Mouse (Mus musculus): ENCODE data around the gene Stk31. TPM values are rescaled to one million over a fixed set of nuclear protein-coding genes. Genes with fewer than 3 reads are reported as not detected.

The Stk31 gene
- polyA plus RNA-seq, 1 experiment from 2014 or later: not detected

GRCm38 (mm10) chr6:49368212-49368611 is 27.2 kb upstream of the Stk31 start:
- Histone ChIP-seq H3K4me3 (ENCODE audit: low read depth, low read length) (peak overlapping the region; percentile 66), H3K27me3 (ENCODE audit: insufficient read depth, low read length) (no peaks in the 10 kb centered on the region), H3K27ac (ENCODE audit: low read depth) (no peak overlapping the region), H3K9ac (replicated peaks) (peak overlapping the region; percentile 76), H3K36me3 (replicated peaks; ENCODE audit: insufficient read depth, low read length) (no peaks in the 10 kb centered on the region), H3K4me1 (ENCODE audit: insufficient read depth) (0 out of 2 replicates have a peak, but pooled peaks cover 6% of the 10 kb centered on the region), H3K9me3 (ENCODE audit: low read length) (no peaks in the 10 kb centered on the region), H3K4me2 (ENCODE audit: low read depth, low read length) (peak overlapping the region; percentile 89)
- TF ChIP-seq CTCF (IDR thresholded peaks at IDR 0.05; ENCODE audit: low read depth) (no peak), EP300 (IDR thresholded peaks at IDR 0.05; ENCODE audit: low read depth) (no peak)
- WGBS (ENCODE audit: insufficient replicate concordance): 58% methylated on average over 3 of the region's 3 CpGs
- DNase-seq (no peak), ATAC-seq (no peak)

DNA sequence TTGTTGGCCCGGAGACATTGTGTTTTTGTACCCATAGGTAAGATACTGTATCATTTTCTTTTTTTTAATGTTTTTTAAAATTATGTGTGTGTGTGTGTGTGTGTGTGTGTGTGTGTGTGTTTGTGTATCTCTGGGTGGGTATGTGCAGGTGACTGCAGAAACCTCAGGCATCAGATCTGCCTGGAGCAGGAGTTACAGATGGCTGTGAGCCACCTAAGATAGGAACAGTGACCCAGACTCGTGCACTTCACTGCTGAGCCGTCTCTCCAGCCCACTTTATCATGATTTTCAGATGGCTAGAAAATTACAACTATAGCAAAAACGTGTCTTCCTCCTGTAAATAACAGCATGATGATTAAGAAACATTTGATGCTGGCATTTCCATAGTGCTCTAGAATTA is 22.7 kb upstream of the Stk31 start:
- DNase-seq: no peak
- ATAC-seq: no peak
- Histone ChIP-seq H3K4me3 (ENCODE audit: low read depth, low read length) (no peak overlapping the region), H3K4me1 (ENCODE audit: insufficient read depth) (0 out of 2 replicates have a peak, but pooled peaks cover 6% of the 10 kb centered on the region), H3K9me3 (ENCODE audit: low read length) (no peaks in the 10 kb centered on the region), H3K4me2 (ENCODE audit: low read depth, low read length) (no peak overlapping the region), H3K9ac (replicated peaks) (no peak overlapping the region), H3K27ac (ENCODE audit: low read depth) (no peak overlapping the region), H3K27me3 (ENCODE audit: insufficient read depth, low read length) (no peaks in the 10 kb centered on the region), H3K36me3 (replicated peaks; ENCODE audit: insufficient read depth, low read length) (no peaks in the 10 kb centered on the region; the same call in 1 of the 2 replicates)
- TF ChIP-seq EP300 (IDR thresholded peaks at IDR 0.05; ENCODE audit: low read depth) (no peak), CTCF (IDR thresholded peaks at IDR 0.05; ENCODE audit: low read depth) (no peak)
- WGBS (ENCODE audit: insufficient replicate concordance): 57% methylated on average over 4 of the region's 4 CpGs

DNA sequence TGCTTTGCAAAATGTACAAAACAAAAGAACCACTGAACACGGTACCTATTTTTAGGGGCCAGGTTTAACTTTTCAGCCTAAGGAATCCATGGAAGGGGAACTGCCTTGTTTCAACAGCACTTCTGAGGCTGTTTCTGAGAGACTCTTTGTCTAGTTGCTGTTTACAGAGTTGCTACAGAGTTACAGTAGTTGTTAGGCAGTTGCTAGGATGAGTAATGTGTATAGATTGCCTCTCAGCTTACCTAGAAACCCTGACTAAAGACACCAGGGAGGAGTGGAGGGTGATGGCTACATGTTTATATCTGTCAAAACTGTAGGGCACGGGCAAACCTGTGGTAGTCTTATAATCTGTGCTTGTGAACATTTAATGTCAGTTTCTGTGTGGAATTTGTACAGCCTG is 21.5 kb upstream of the Stk31 start:
- no peaks in the 10 kb centered on the region; the same call in 1 of the 2 replicates for H3K36me3 ChIP-seq (replicated peaks; ENCODE audit: insufficient read depth, low read length)
- H3K4me1 ChIP-seq (ENCODE audit: insufficient read depth): no peaks in the 10 kb centered on the region
- H3K4me3 ChIP-seq (ENCODE audit: low read depth, low read length): no peak overlapping the region
- H3K27ac ChIP-seq (ENCODE audit: low read depth): no peak overlapping the region
- H3K9me3 ChIP-seq (ENCODE audit: low read length): no peaks in the 10 kb centered on the region
- TF ChIP-seq EP300 (IDR thresholded peaks at IDR 0.05; ENCODE audit: low read depth): no peak
- TF ChIP-seq CTCF (IDR thresholded peaks at IDR 0.05; ENCODE audit: low read depth): no peak
- H3K9ac ChIP-seq (replicated peaks): no peak overlapping the region
- no peak overlapping the region for H3K4me2 ChIP-seq (ENCODE audit: low read depth, low read length)
- DNase-seq: no peak
- ATAC-seq: peak; percentile 56
- 77% methylated on average over 2 of the region's 2 CpGs for WGBS (ENCODE audit: insufficient replicate concordance)
- no peaks in the 10 kb centered on the region for H3K27me3 ChIP-seq (ENCODE audit: insufficient read depth, low read length)

DNA sequence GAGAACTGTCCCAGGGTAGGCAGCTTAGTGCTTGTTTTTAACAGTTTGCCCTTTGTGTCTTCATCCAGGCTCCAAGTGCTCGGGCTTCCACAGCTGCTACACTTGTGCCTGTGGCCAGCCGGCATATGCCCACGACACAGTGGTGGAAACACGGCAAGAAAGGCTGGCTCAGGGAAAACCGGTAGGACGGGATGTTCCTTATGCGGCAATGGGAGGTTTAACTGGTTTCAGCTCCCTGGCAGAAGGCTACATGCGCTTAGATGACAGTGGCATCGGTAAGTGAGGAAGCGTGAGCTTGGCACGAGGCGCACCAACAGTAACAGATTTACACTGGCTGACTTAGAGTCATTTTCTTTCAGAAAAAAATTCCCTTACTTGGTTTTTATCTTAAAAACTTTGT is 17.1 kb upstream of the Stk31 start:
- TF ChIP-seq CTCF (IDR thresholded peaks at IDR 0.05; ENCODE audit: low read depth) (no peak), EP300 (IDR thresholded peaks at IDR 0.05; ENCODE audit: low read depth) (no peak)
- Histone ChIP-seq H3K4me3 (ENCODE audit: low read depth, low read length) (no peak overlapping the region), H3K4me1 (ENCODE audit: insufficient read depth) (no peaks in the 10 kb centered on the region), H3K27me3 (ENCODE audit: insufficient read depth, low read length) (no peaks in the 10 kb centered on the region), H3K9me3 (ENCODE audit: low read length) (no peaks in the 10 kb centered on the region), H3K27ac (ENCODE audit: low read depth) (no peak overlapping the region), H3K9ac (replicated peaks) (no peak overlapping the region), H3K4me2 (ENCODE audit: low read depth, low read length) (no peak overlapping the region), H3K36me3 (replicated peaks; ENCODE audit: insufficient read depth, low read length) (no peaks in the 10 kb centered on the region; the same call in 1 of the 2 replicates)
- no peak for DNase-seq
- WGBS (ENCODE audit: insufficient replicate concordance): 74% methylated on average over 12 of the region's 12 CpGs
- ATAC-seq: no peak

DNA sequence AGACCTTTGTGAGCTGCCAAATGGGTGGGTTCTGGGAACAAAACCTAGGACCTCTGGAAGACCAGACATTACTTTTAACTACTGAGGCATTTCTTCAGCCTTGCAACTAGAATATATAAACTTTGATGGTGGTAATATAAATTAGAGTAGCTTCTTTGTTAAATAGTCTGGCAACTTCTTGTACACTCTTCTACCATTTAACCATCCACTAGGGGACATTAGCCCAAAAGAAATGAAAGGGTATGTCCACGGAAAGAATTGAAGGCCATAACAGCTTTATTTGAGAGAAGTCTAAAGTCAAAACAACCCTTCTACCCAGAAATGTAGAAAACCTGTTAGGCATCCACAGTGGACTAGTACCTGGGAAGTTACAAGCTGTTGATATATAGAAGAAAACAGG is 1.1 kb upstream of the Stk31 start:
- WGBS (ENCODE audit: insufficient replicate concordance): 61% methylated on average over 1 of the region's 1 CpGs
- ATAC-seq: no peak
- Histone ChIP-seq H3K27ac (ENCODE audit: low read depth) (no peak overlapping the region), H3K27me3 (ENCODE audit: insufficient read depth, low read length) (no peaks in the 10 kb centered on the region), H3K36me3 (replicated peaks; ENCODE audit: insufficient read depth, low read length) (no peaks in the 10 kb centered on the region), H3K4me1 (ENCODE audit: insufficient read depth) (no peaks in the 10 kb centered on the region), H3K4me2 (ENCODE audit: low read depth, low read length) (no peak overlapping the region), H3K4me3 (ENCODE audit: low read depth, low read length) (no peak overlapping the region), H3K9ac (replicated peaks) (no peak overlapping the region), H3K9me3 (ENCODE audit: low read length) (no peaks in the 10 kb centered on the region)
- no peak for TF ChIP-seq EP300 (IDR thresholded peaks at IDR 0.05; ENCODE audit: low read depth)
- no peak for TF ChIP-seq CTCF (IDR thresholded peaks at IDR 0.05; ENCODE audit: low read depth)
- DNase-seq: no peak

DNA sequence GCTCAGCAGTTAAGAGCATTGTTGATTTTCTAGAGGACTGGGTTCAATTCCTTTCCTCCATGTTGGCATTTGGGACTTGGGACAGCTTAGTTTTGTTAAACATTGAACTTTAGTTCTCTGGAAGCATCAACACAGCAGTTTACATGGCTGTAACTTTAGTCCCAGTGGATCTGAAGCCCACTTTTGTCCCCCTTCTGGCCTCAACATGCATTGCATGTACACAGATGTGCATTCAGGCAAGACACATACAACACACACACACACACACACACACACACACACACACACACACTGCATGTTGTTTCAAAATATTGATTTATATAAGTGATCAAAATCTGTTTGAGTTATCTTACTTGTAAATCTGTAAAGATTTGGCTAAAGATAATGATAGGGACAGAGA is 2.1 kb downstream of the Stk31 start:
- no peak overlapping the region for H3K27ac ChIP-seq (ENCODE audit: low read depth)
- no peak overlapping the region for H3K4me3 ChIP-seq (ENCODE audit: low read depth, low read length)
- H3K9me3 ChIP-seq (ENCODE audit: low read length): no peaks in the 10 kb centered on the region
- TF ChIP-seq CTCF (IDR thresholded peaks at IDR 0.05; ENCODE audit: low read depth): peak; percentile 61
- no peak for TF ChIP-seq EP300 (IDR thresholded peaks at IDR 0.05; ENCODE audit: low read depth)
- no peaks in the 10 kb centered on the region for H3K27me3 ChIP-seq (ENCODE audit: insufficient read depth, low read length)
- no peak overlapping the region for H3K4me2 ChIP-seq (ENCODE audit: low read depth, low read length)
- DNase-seq: no peak
- ATAC-seq: no peak
- H3K9ac ChIP-seq (replicated peaks): no peak overlapping the region
- no peaks in the 10 kb centered on the region for H3K4me1 ChIP-seq (ENCODE audit: insufficient read depth)
- no peaks in the 10 kb centered on the region for H3K36me3 ChIP-seq (replicated peaks; ENCODE audit: insufficient read depth, low read length)

- H3K9me3 ChIP-seq (ENCODE audit: low read length): no peaks in the 10 kb centered on the region
- no peak for TF ChIP-seq EP300 (IDR thresholded peaks at IDR 0.05; ENCODE audit: low read depth)
- TF ChIP-seq CTCF (IDR thresholded peaks at IDR 0.05; ENCODE audit: low read depth): peak; percentile 59
- H3K9ac ChIP-seq (replicated peaks): no peak overlapping the region
- no peak overlapping the region for H3K27ac ChIP-seq (ENCODE audit: low read depth)
- no peaks in the 10 kb centered on the region for H3K27me3 ChIP-seq (ENCODE audit: insufficient read depth, low read length)
- no peak for DNase-seq
- no peak overlapping the region for H3K4me2 ChIP-seq (ENCODE audit: low read depth, low read length)
- H3K4me1 ChIP-seq (ENCODE audit: insufficient read depth): no peaks in the 10 kb centered on the region
- H3K36me3 ChIP-seq (replicated peaks; ENCODE audit: insufficient read depth, low read length): no peaks in the 10 kb centered on the region
- ATAC-seq: no peak
- no peak overlapping the region for H3K4me3 ChIP-seq (ENCODE audit: low read depth, low read length)
These were observed 3.0 kb downstream of the Stk31 start for GRCm38 (mm10) chr6:49398365-49398764.

All from liver, postnatal 0 days (tissue).